Mouse (Mus musculus) lung, adult 2 months (tissue): ENCODE measurements around the gene Tle3.

Experiments used
- CTCF ChIP-seq: fragments of 200-500 bp; IDR thresholded peaks from 2 replicates; pipeline ENCODE4 v1.5.1; 2011; ENCODE audit warnings: mild to moderate bottlenecking, low read length, control low read depth; ENCODE audit not compliant: insufficient read depth
- POLR2A ChIP-seq: fragments of 200-500 bp; IDR thresholded peaks from 2 replicates; pipeline ENCODE4 v1.6.1; 2011; ENCODE audit warnings: low read depth, mild to moderate bottlenecking, control low read depth, low read length, borderline replicate concordance; ENCODE audit errors: extremely low read depth

GRCm38 (mm10) chr9:61382595-61383186 is 10.5 kb downstream of the Tle3 start:
- TF ChIP-seq CTCF, result no peak
- no peak for TF ChIP-seq POLR2A
